Mouse (Mus musculus) heart, postnatal 14 days (tissue): ENCODE data around the gene Cd209f. TPM values are rescaled to one million over a fixed set of nuclear protein-coding genes. Genes with fewer than 3 reads are reported as not detected.
"Not testable (repeated sequence)": the region's sequence is repeated elsewhere in the genome, so short reads cannot be mapped to it uniquely, and the experiment has no call there.

Experiments
- DNase-seq, 2 experiments: peaks; one replicate each; pipeline ENCODE4 v3.0.0; 2021 to 2022
- intact Hi-C: fragments of 180-260 bp; cut with DNase I; formaldehyde crosslinking; loops from one replicate; pipeline ENCODE4 v1.15.1; 2025
- long read RNA-seq, 2 experiments: library from polyadenylated mRNA; stranded (forward); transcript quantifications; one replicate each; pipeline ENCODE4 v2.0.0; 2021
- total RNA-seq, 2 experiments: library from RNA; stranded (reverse); gene quantifications; 2 replicates each; pipeline ENCODE4 v1.2.3; 2021

The Cd209f gene
- total RNA-seq = under 1 TPM; 0.29 to 0.41 TPM
- long read RNA-seq, experiment 1, partial matches to known transcripts = 0 of 2 reads
- long read RNA-seq, experiment 1, other reads (novel, unspliced or antisense) = 2 of 2 reads
- long read RNA-seq, experiment 2, partial matches to known transcripts = 0 of 5 reads
- long read RNA-seq, experiment 2, other reads (novel, unspliced or antisense) = 2 of 5 reads

DNA sequence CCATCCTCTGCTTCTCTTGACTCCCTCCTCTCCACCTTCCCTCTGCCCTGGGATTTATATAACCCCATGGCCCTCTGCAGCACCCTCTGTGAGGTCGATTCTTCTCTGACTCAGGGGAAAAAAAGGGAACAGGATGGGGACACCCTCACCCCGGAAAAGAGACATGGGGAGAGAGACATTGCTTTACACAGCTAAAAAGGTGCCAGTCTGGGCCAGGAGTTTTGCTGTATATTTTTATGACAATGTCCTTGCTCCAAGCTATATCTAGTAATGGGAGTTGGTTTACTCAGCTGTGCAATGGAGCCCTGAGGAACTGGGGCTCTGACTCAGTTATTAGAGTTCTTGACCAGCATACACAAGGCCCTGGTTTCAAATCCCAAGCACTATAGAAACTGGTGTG lies at the start of gene Cd209f:
TSS of gene Cd209f (minus strand) at position 101 of the 400 bp plus-strand sequence.
- intact Hi-C loops, DNase-seq: not testable (repeated sequence)

DNA sequence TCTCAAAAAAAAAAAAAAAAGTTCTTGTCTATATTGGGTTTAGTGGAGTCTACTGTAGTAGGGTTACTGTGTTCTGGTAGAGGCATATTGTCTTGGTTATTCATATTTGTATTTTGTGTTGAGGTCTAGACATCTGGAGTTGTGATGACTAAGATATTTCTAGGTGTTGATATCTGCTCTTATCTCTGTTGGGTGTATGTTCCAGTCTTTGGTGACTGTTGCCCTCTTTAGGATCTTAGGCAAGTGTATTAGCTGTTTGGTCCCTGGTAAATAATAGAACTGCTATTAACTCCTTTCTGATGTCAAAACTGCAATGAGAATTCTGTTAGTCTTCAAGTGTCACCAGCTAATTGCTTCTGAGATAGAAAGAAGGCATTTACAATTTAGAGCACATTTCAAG lies 49.2 kb upstream of the Cd209f start:
- DNase-seq = no peak
- intact Hi-C loops = no loop called here

DNA sequence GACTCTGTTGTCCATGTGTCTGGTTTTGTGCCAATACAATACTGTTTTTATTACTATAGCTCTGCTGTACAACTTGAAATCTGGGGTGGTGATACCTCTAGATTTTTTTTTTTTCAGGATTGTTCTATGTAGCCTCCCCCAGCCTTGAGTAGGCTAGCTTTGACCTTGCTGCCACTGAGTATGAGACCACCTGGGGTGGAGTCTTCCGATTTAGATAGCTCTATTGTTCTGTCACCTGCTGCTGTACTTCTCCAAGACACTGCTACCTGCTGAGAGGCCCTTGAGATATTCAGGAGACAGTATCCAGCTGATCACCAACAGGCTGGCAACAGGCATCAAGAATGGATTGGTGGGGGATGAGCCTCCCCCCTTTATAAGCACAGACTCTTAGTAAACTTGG lies 41.6 kb upstream of the Cd209f start:
- no peak for DNase-seq
- intact Hi-C loops = loop anchor here (10.0 kb wide), 1 partner anchor 438 kb away; no protein-coding TSS in a partner anchor

DNA sequence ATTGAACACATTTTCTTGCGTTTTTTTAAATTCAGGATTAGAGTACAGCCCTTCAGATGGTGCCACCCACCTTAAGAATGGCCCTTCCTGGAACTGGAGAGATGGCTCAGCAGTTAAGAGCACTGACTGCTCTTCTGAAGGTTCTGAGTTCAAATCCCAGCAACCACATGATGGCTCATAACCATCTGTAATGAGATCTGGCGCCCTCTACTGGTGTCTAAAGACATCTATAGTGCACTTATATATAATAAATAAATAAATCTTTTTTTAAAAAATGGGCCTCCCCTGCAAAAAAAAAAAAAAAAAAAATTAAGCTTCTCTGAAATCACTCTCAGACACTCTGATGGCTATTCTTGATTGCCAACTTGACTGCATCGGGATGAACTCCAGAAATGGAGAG lies 36.1 kb upstream of the Cd209f start:
- no peak for DNase-seq
- intact Hi-C loops = loop anchor here (2.0 to 10.0 kb wide), 4 partner anchors 117 to 443 kb away; partner anchors contain the start of gene Ctxn1

DNA sequence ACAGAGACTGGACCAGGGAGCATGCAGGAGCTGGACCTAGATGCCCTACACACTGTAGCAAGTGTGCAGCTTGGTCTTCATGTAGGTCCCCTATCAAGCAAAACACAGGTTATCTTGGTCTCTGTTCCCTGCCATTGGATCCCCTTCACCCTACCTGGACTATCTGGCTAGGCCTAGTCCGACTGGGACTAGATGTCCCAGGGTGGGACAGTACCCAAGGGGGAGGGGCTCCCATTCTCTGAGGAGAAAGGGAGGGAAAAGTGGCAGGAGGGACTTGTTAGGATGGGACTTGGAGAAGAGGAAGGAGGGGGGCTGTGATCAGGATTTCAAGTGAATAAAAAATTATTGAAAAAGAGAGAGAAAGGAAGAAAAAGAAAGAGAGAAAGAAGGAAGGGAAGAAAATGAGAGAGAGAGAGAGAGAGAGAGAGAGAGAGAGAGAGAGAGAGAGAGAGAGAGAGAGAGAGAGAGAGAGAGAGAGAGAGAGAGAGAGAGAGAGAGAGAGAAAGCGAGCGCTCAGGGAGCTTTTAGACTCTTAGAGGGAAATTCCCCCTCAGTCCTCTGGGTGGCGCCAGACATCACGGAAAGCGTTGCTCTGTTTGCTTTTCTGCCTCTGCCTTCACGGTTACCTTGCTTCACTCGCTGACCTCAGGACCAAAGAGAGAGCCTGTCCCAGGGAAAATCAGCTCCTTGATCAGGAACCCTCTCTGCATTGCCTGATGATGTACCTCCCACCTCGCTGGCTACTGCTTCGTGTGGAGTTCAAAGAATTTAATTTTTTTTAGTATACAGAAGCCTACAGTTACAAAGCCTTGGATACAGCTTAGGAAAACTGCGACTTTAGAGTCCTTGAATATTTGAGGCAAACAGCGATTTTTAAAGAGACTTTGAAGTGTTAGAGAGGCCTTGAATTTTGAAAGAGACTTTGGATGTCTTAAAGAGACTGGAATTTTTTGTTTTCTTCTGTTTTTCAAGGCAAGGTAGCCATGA lies 34.3 kb upstream of the Cd209f start:
- DNase-seq = peak; percentile 70 to 85
- intact Hi-C loops = loop anchor here (2.0 to 10.0 kb wide), 4 partner anchors 119 to 445 kb away; partner anchors contain the start of gene Ctxn1

DNA sequence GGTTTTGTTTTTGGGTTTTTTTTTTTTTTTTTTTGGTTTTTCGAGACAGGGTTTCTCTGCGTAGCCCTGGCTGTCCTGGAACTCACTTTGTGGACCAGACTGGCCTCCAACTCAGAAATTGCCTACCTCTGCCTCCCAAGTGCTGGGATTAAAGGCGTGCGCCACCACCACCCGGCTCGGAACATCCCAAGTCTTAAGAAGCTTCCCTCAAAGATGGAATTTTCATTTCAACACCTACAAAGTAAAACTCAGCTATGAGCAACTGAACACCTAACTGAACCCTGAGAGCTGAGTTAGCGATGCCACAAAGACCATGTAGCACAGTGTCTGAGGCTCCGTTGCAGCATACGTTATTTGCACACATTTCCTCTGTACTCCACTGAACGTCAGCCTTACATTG lies 28.2 kb upstream of the Cd209f start, which contains the start of gene Cd209g:
TSS of gene Cd209g (plus strand) at position 301 of the 400 bp plus-strand sequence.
- no peak for DNase-seq
- intact Hi-C loops = no loop called here

DNA sequence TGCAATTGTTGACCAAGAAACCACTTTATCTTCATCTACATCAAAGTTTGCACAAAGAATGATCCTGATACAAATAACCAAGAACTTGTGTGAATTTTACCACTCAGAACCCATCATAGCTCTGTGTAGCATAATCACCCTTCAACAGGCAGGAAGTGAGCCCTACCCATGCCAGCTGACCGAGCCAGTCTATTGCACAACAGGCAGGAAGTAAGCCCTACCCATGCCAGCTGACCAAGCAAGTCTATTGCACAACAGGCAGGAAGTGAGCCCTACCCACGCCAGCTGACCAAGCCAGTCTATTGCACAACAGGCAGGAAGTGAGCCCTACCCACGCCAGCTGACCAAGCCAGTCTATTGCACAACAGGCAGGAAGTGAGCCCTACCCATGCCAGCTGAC lies 17.1 kb downstream of the Cd209f start:
- DNase-seq, intact Hi-C loops: not testable (repeated sequence)

DNA sequence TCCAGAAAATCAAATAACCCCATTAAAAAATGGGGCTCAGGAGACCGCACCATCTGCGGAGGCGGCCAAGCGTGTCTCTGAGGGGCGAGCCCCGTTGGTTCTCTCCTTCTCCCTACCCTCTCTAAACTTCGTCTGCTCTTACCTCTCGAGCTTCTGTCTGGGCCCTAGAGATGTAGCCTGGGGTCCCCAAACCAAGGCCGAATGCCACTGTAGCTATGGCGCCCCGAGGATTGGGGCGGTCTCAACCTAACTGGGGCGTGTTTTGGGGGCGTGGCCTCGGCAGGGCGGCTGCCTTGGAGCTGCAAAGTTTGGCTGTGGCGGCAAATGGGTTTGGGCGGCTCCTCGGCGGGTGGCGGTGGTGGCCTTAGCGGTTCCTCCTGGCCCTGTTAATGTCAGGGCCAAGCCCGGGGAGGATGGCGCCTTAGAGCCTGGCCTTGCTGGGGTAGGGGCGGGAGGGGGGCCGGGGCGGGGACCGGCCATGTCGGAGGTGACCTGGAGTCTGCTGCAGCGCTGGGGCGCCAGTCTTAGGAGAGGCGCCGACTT lies 18.4 kb downstream of the Cd209f start:
- peak in 1 of 2 experiments; percentile 10 for DNase-seq
- intact Hi-C loops = not testable (repeated sequence)

Other genes starting within 250 kb of the Cd209f start
- gene Cd209d, start 227.3 kb downstream of the Cd209f start, total RNA-seq = not detected
- under 1 TPM; 0.15 to 0.53 TPM for gene Cd209b, start 179.0 kb downstream of the Cd209f start, total RNA-seq
- gene Cd209c, start 151.1 kb downstream of the Cd209f start, total RNA-seq = under 1 TPM in 1 of 2 experiments, not detected in 1; 0.20 TPM
- gene Cd209g, start 28.3 kb upstream of the Cd209f start, total RNA-seq = not detected
- 10 to 100 TPM; 22.2 to 24.5 TPM for gene Evi5l, start 60.7 kb upstream of the Cd209f start, total RNA-seq
- gene Prr36, start 111.6 kb upstream of the Cd209f start, total RNA-seq = under 1 TPM in 1 of 2 experiments, not detected in 1; 0.05 TPM
- gene Lrrc8e, start 121.0 kb upstream of the Cd209f start, total RNA-seq = under 1 TPM; 0.14 to 0.20 TPM
- 10 to 100 TPM; 59.2 to 69.6 TPM for gene Map2k7, start 132.9 kb upstream of the Cd209f start, total RNA-seq
- under 1 TPM in 1 of 2 experiments, not detected in 1; 0.38 TPM for gene Gm49320, start 133.0 kb upstream of the Cd209f start, total RNA-seq
- 1 to 10 TPM; 3.0 to 4.3 TPM for gene Tgfbr3l, start 142.4 kb upstream of the Cd209f start, total RNA-seq
- 10 to 100 TPM; 14.4 to 14.5 TPM for gene Snapc2, start 147.2 kb upstream of the Cd209f start, total RNA-seq
- gene Ctxn1, start 153.4 kb upstream of the Cd209f start, total RNA-seq = 1 to 10 TPM; 2.0 to 2.2 TPM
- 100 to 1,000 TPM; 110 to 117 TPM for gene Timm44, start 170.1 kb upstream of the Cd209f start, total RNA-seq
- 10 to 100 TPM in 1 of 2 experiments, 1 to 10 TPM in 1; 5.9 to 14.8 TPM for gene Ccl25, start 219.4 kb upstream of the Cd209f start, total RNA-seq
- gene Elavl1, start 219.6 kb upstream of the Cd209f start, total RNA-seq = 10 to 100 TPM; 58.8 to 66.1 TPM